In the genomic region with DNA sequence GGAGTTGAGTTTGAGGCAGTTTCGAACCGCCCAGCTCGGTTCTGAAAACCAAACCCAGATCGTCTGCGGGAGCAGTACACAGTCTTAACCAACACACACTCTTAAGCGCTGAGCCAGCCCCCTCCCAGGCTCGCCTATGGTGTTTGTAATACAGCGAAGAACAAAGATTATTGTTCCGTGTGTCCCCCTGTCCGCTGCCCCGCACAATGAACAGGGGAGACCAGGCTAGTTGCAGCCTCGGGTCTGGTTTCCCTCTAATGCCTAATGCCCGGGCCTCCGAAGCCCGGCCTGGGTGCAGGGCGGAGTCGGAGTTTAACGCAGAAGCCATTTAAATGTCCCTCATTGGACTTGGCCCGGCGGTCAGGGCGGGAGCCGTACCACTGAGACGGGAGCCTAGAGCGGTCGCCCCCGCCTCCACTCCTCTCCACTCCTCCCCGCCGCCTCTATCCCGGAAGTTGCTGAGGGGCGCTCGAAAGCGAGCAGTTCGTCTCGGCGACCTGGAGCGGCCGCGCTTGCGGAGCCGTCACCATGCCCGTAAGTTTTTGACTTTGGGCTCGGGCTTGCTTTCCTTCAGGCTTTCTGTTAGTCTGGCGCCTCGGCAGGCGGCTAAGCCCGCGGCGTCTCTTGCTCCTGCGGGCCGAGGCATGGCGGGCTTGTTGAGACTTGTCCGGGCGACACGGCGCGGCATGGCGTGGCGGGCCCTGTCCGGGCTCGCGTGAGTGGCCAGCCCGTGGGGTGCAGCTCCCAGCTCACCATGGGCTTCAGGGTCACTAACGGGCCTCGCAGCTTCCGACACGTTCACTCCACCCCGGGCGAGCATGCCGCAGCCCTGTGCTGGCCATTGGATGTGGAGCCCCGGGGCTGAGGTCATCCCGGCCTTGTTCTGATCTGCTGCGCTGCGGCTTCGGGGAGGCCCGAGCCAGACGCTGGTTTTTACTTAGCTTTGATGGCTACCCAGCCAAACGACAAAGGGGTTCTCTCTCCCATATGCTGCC, we compare ENCODE assay signal across 8 mouse cellular contexts. TPM values are rescaled to one million over a fixed set of nuclear protein-coding genes. Genes with fewer than 3 reads are reported as not detected.
DNase-seq lines count a peak whose midpoint lies in the region; ATAC-seq lines count a peak whose summit lies in the region.

A gene (plus strand): TSS at position 440 of the 995 bp plus-strand sequence.

- whole genome bisulfite sequencing in lung, embryonic 16.5 days = under 1% methylated on average over 77 of the region's 77 CpGs

- peak; percentile 92 for DNase-seq in MEL-GATA-1-ER (ENCODE audit: extremely low read depth, low read depth)
- DNase-seq in cerebellum, adult 8-10 months = peak; percentile 93
- peak; percentile 95 for DNase-seq in forelimb bud, embryonic 11.5 days (ENCODE audit: low read depth, low spot score)
- peak; percentile 76 for DNase-seq in layer of hippocampus, adult 9-10 months (ENCODE audit: low spot score)
- peak; percentile 84 for DNase-seq in ovary, postnatal 10 days (ENCODE audit: low spot score)
- peak; percentile 86 to 92 for DNase-seq in thymus, postnatal 10 days (ENCODE audit: low spot score in 2 of 2)

- H3K27me3 ChIP-seq in lung, embryonic 16.5 days (ENCODE audit: control insufficient read depth, insufficient read depth, low read depth, low read length) = no peaks in the 10 kb centered on the region

- peak; percentile 98 to 99 for ATAC-seq in hematopoietic stem cell, adult 5-6 weeks (replicated peaks in 1 of 2; ENCODE audit: insufficient read depth in 1 of 2, low FRiP score in 2 of 2, low TSS enrichment in 1 of 2, low read depth in 1 of 2, poor library complexity in 2 of 2, severe bottlenecking in 2 of 2)
- ATAC-seq in lung, embryonic 16.5 days (ENCODE audit: low read depth) = peak; percentile 99

- H3K4me2 ChIP-seq in lung, embryonic 16.5 days (ENCODE audit: low read depth, low read length) = peak within 1 kb of the TSS; percentile 90

- H3K36me3 ChIP-seq in lung, embryonic 16.5 days (ENCODE audit: control insufficient read depth, insufficient read depth, low read length) = peaks cover 3% of the 10 kb centered on the region

- H3K4me1 ChIP-seq in lung, embryonic 16.5 days (replicated peaks; ENCODE audit: control insufficient read depth, insufficient read depth, low read length) = peaks cover 6% of the 10 kb centered on the region; the same call in 1 of the 2 replicates

- H3K9ac ChIP-seq in lung, embryonic 16.5 days (ENCODE audit: low read length) = peak within 1 kb of the TSS; percentile 96

- peak within 1 kb of the TSS; percentile 95 for H3K4me3 ChIP-seq in lung, embryonic 16.5 days (ENCODE audit: low read length)

- H3K9me3 ChIP-seq in lung, embryonic 16.5 days (ENCODE audit: control insufficient read depth, low read length) = no peaks in the 10 kb centered on the region

- peak within 1 kb of the TSS; percentile 98 for H3K27ac ChIP-seq in lung, embryonic 16.5 days (ENCODE audit: low read length)

RNA-seq across cellular contexts. Expression of the gene that starts here (rescaled TPM):
- total RNA-seq in hematopoietic stem cell, adult 5-6 weeks (2017) = 82.7 and 100 TPM in 2 replicates
- 612 and 687 TPM in 2 replicates for polyA plus RNA-seq in lung, embryonic 16.5 days (2015; fragmentation: Nextera tagmentation; extraction: Ambion mirVana)

Comparison
In these comparisons a context has a peak if more than half of its experiments do, and no peak if none do; other contexts are left out.
1. Peak in every context shown above with its lines: DNase-seq, ATAC-seq, H3K4me3 ChIP-seq and H3K27ac ChIP-seq.